Mouse (Mus musculus): ENCODE results near the gene Vmn1r125. TPM values are rescaled to one million over a fixed set of nuclear protein-coding genes. Genes with fewer than 3 reads are reported as not detected.
"Not testable (repeated sequence)": the region's sequence is repeated elsewhere in the genome, so short reads cannot be mapped to it uniquely, and the experiment has no call there.

Gene Vmn1r125
- polyA plus RNA-seq (2012; rRNA removed) = not detected in 2 replicates

GRCm38 (mm10) chr7:21271879-21272278, at the start of gene Vmn1r125:
Gene Vmn1r125, plus strand, starts transcription at chr7:21272179.
- not testable (repeated sequence) for H3K27me3 ChIP-seq (ENCODE audit: control insufficient read depth, insufficient read depth, low read length); H3K36me3 ChIP-seq (ENCODE audit: control insufficient read depth, insufficient read depth, low read length); H3K27ac ChIP-seq (ENCODE audit: control insufficient read depth, insufficient read depth, low read depth, low read length); H3K4me3 ChIP-seq (ENCODE audit: control insufficient read depth, low read depth, low read length); H3K4me1 ChIP-seq (ENCODE audit: control insufficient read depth, insufficient read depth, low read length)

- H3K36me3 ChIP-seq (ENCODE audit: control insufficient read depth, insufficient read depth, low read length); H3K4me3 ChIP-seq (ENCODE audit: control insufficient read depth, low read depth, low read length); H3K27ac ChIP-seq (ENCODE audit: control insufficient read depth, insufficient read depth, low read depth, low read length); H3K4me1 ChIP-seq (ENCODE audit: control insufficient read depth, insufficient read depth, low read length); H3K27me3 ChIP-seq (ENCODE audit: control insufficient read depth, insufficient read depth, low read length): not testable (repeated sequence)
These were observed 11.5 kb upstream of the Vmn1r125 start, which contains the start of gene Vmn1r124 for GRCm38 (mm10) chr7:21260517-21260916. Gene Vmn1r124, minus strand, starts transcription at chr7:21260617.

- H3K4me3 ChIP-seq (ENCODE audit: control insufficient read depth, low read depth, low read length); H3K36me3 ChIP-seq (ENCODE audit: control insufficient read depth, insufficient read depth, low read length); H3K27me3 ChIP-seq (ENCODE audit: control insufficient read depth, insufficient read depth, low read length); H3K4me1 ChIP-seq (ENCODE audit: control insufficient read depth, insufficient read depth, low read length); H3K27ac ChIP-seq (ENCODE audit: control insufficient read depth, insufficient read depth, low read depth, low read length): not testable (repeated sequence)
These were observed 29.4 kb downstream of the Vmn1r125 start, which contains the start of gene Vmn1r126 for GRCm38 (mm10) chr7:21301367-21301766. Gene Vmn1r126, minus strand, starts transcription at chr7:21301467.

- not testable (repeated sequence) for H3K4me3 ChIP-seq (ENCODE audit: control insufficient read depth, low read depth, low read length); H3K36me3 ChIP-seq (ENCODE audit: control insufficient read depth, insufficient read depth, low read length); H3K4me1 ChIP-seq (ENCODE audit: control insufficient read depth, insufficient read depth, low read length); H3K27me3 ChIP-seq (ENCODE audit: control insufficient read depth, insufficient read depth, low read length); H3K27ac ChIP-seq (ENCODE audit: control insufficient read depth, insufficient read depth, low read depth, low read length)
These were observed 47.8 kb downstream of the Vmn1r125 start, which contains the start of gene Vmn1r127 for GRCm38 (mm10) chr7:21319761-21320160. Gene Vmn1r127, minus strand, starts transcription at chr7:21319861.

Other genes starting within 250 kb of the Vmn1r125 start
- gene Vmn1r120, start 218.4 kb upstream of the Vmn1r125 start, polyA plus RNA-seq (2012; rRNA removed) = not detected in 2 replicates
- gene Vmn1r121, start 173.7 kb upstream of the Vmn1r125 start, polyA plus RNA-seq (2012; rRNA removed) = not detected in 2 replicates
- not detected in 2 replicates for gene Vmn1r122, start 138.1 kb upstream of the Vmn1r125 start, polyA plus RNA-seq (2012; rRNA removed)
- not detected in 2 replicates for gene Vmn1r123, start 110.0 kb upstream of the Vmn1r125 start, polyA plus RNA-seq (2012; rRNA removed)
- gene Gm5157, start 81.8 kb upstream of the Vmn1r125 start, polyA plus RNA-seq (2012; rRNA removed) = not detected in 2 replicates
- gene Vmn1r124, start 11.6 kb upstream of the Vmn1r125 start, polyA plus RNA-seq (2012; rRNA removed) = not detected in 2 replicates
- gene Vmn1r126, start 29.3 kb downstream of the Vmn1r125 start, polyA plus RNA-seq (2012; rRNA removed) = not detected in 2 replicates
- not detected in 2 replicates for gene Vmn1r127, start 47.7 kb downstream of the Vmn1r125 start, polyA plus RNA-seq (2012; rRNA removed)
- not detected in 2 replicates for gene Vmn1r128, start 77.2 kb downstream of the Vmn1r125 start, polyA plus RNA-seq (2012; rRNA removed)
- not detected in 2 replicates for gene Vmn1r129, start 89.1 kb downstream of the Vmn1r125 start, polyA plus RNA-seq (2012; rRNA removed)
- gene Gm6882, start 160.6 kb downstream of the Vmn1r125 start, polyA plus RNA-seq (2012; rRNA removed) = not detected in 2 replicates
- gene Vmn1r130, start 239.6 kb downstream of the Vmn1r125 start, polyA plus RNA-seq (2012; rRNA removed) = not detected in 2 replicates